Mouse (Mus musculus) E14TG2a.4 (cell line): ENCODE data around the gene Tpsab1.

Source experiments
- H3K27me3 ChIP-seq: 2 replicates; pipeline ENCODE4 v1.6.1; 2014; ENCODE audit warnings: low read length, control low read depth; ENCODE audit not compliant: insufficient read depth
- H3K36me3 ChIP-seq: 2 replicates; pipeline ENCODE4 v1.6.1; 2014; ENCODE audit warnings: low read length, control low read depth; ENCODE audit not compliant: insufficient read depth
- H3K4me1 ChIP-seq: replicated peaks from 2 replicates; pipeline ENCODE4 v1.6.1; 2014; ENCODE audit warnings: low read depth, low read length, control low read depth
- H3K4me3 ChIP-seq: replicated peaks from 2 replicates; pipeline ENCODE4 v1.5.1; 2014; ENCODE audit warnings: mild to moderate bottlenecking, low read length
- H3K9me3 ChIP-seq: 2 replicates; pipeline ENCODE4 v1.6.1; 2014; ENCODE audit warnings: low read length, control low read depth
- CTCF ChIP-seq: conservative IDR thresholded peaks from 2 replicates; pipeline ENCODE4 v1.5.1; 2014; ENCODE audit warnings: low read length
- NANOG ChIP-seq: IDR thresholded peaks from 2 replicates; pipeline ENCODE4 v1.6.1; 2014; ENCODE audit warnings: borderline replicate concordance, low read length, mixed read lengths
- POU5F1 ChIP-seq: IDR thresholded peaks from 2 replicates; pipeline ENCODE4 v1.6.1; 2014; ENCODE audit warnings: low read length, borderline replicate concordance

The Tpsab1 gene

GRCm38 (mm10) chr17:25294111-25294510 is 51.3 kb downstream of the Tpsab1 start:
- H3K36me3 ChIP-seq, result no peaks in the 10 kb centered on the region
- H3K4me3 ChIP-seq, result no peak overlapping the region
- H3K9me3 ChIP-seq, result no peaks in the 10 kb centered on the region
- H3K27me3 ChIP-seq, result peaks cover 9% of the 10 kb centered on the region
- H3K4me1 ChIP-seq, result 0 out of 2 replicates have a peak, but pooled peaks cover 8% of the 10 kb centered on the region
- TF ChIP-seq POU5F1 (no peak), NANOG (no peak), CTCF (no peak)

- peaks cover 5% of the 10 kb centered on the region; the same call in 1 of the 2 replicates for H3K27me3 ChIP-seq
- no peaks in the 10 kb centered on the region for H3K36me3 ChIP-seq
- peaks cover 8% of the 10 kb centered on the region; the same call in 1 of the 2 replicates for H3K4me1 ChIP-seq
- H3K9me3 ChIP-seq, result no peaks in the 10 kb centered on the region
- H3K4me3 ChIP-seq, result no peak overlapping the region
- TF ChIP-seq POU5F1 (no peak), NANOG (no peak), CTCF (no peak)
Observed at GRCm38 (mm10) chr17:25293495-25293894, 51.9 kb downstream of the Tpsab1 start.
